Mouse (Mus musculus): ENCODE results near the gene Tnf. TPM values are rescaled to one million over a fixed set of nuclear protein-coding genes. Genes with fewer than 3 reads are reported as not detected.

Tnf gene
- polyA plus RNA-seq, 1 experiment from 2014 or later = 0.74 TPM

- whole genome bisulfite sequencing = 88% methylated on average over 16 of the region's 16 CpGs
These were observed 42.8 kb downstream of the Tnf start for GRCm38 (mm10) chr17:35158850-35159593.

DNA sequence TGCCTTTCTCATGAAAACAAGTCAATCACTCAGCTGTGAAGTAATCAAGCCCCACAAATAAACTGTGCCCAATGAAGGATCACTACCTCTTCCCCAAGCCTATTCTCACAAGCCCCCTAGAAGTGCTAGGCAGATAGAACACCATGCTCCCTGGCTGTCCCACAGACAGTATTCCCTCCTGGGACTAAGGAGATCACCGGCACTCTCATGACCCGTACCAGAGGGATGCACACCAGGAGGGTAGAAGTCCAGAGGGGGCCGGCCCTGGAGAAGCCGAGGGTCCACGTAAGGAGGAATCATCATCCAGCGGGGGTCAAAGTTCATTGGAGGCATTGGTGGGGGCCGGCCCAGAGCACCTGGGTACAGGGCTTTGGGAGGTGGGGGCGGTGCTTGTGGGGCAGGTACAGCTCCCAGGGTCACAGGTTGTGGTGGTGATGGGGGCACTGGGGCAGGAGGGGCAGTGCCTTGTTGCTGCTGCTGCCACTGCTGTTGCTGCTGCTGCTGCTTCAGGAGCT is 44.1 kb downstream of the Tnf start:
- peaks cover 96% of the 10 kb centered on the region for H3K36me3 ChIP-seq (ENCODE audit: control insufficient read depth, insufficient read depth, low read length)
- H3K4me2 ChIP-seq (ENCODE audit: low read depth, low read length) = no peak overlapping the region
- no peak overlapping the region for H3K9ac ChIP-seq (ENCODE audit: low read depth, low read length)
- H3K4me3 ChIP-seq (ENCODE audit: low read depth, low read length) = no peak overlapping the region
- H3K4me1 ChIP-seq (ENCODE audit: control insufficient read depth, insufficient read depth, low read length) = peaks cover 7% of the 10 kb centered on the region
- DNase-seq (ENCODE audit: low spot score) (no peak), ATAC-seq (ENCODE audit: low read depth) (no peak)
- H3K9me3 ChIP-seq (ENCODE audit: control insufficient read depth, low read length) = no peaks in the 10 kb centered on the region
- no peaks in the 10 kb centered on the region for H3K27me3 ChIP-seq (replicated peaks; ENCODE audit: control insufficient read depth, insufficient read depth, low read length)
- WGBS = 90% methylated on average over 8 of the region's 8 CpGs
- H3K27ac ChIP-seq (replicated peaks; ENCODE audit: low read depth, low read length) = no peak overlapping the region

More at GRCm38 (mm10) chr17:35158850-35159593, 42.8 kb downstream of the Tnf start:
- H3K4me3 ChIP-seq (ENCODE audit: low read depth, low read length) = no peak overlapping the region
- H3K9me3 ChIP-seq (ENCODE audit: control insufficient read depth, low read length) = no peaks in the 10 kb centered on the region
- ATAC-seq (ENCODE audit: low read depth) = no peak
- H3K4me2 ChIP-seq (ENCODE audit: low read depth, low read length) = no peak overlapping the region
- no peak for DNase-seq (ENCODE audit: low spot score)
- H3K27me3 ChIP-seq (replicated peaks; ENCODE audit: control insufficient read depth, insufficient read depth, low read length) = no peaks in the 10 kb centered on the region
- peaks cover 83% of the 10 kb centered on the region for H3K36me3 ChIP-seq (ENCODE audit: control insufficient read depth, insufficient read depth, low read length)
- no peak overlapping the region for H3K27ac ChIP-seq (replicated peaks; ENCODE audit: low read depth, low read length)
- H3K4me1 ChIP-seq (ENCODE audit: control insufficient read depth, insufficient read depth, low read length) = peaks cover 12% of the 10 kb centered on the region
- H3K9ac ChIP-seq (ENCODE audit: low read depth, low read length) = no peak overlapping the region

- Histone ChIP-seq H3K27me3 (replicated peaks; ENCODE audit: control insufficient read depth, insufficient read depth, low read length) (no peaks in the 10 kb centered on the region), H3K9me3 (ENCODE audit: control insufficient read depth, low read length) (no peaks in the 10 kb centered on the region), H3K27ac (replicated peaks; ENCODE audit: low read depth, low read length) (no peak overlapping the region), H3K4me2 (ENCODE audit: low read depth, low read length) (no peak overlapping the region), H3K9ac (ENCODE audit: low read depth, low read length) (no peak overlapping the region), H3K4me3 (ENCODE audit: low read depth, low read length) (no peak overlapping the region), H3K36me3 (ENCODE audit: control insufficient read depth, insufficient read depth, low read length) (peaks cover 100% of the 10 kb centered on the region), H3K4me1 (ENCODE audit: control insufficient read depth, insufficient read depth, low read length) (peaks cover 3% of the 10 kb centered on the region; the same call in 1 of the 2 replicates)
- no peak for DNase-seq (ENCODE audit: low spot score)
- no peak for ATAC-seq (ENCODE audit: low read depth)
- WGBS = 89% methylated on average over 8 of the region's 8 CpGs
These were observed 44.6 kb downstream of the Tnf start for GRCm38 (mm10) chr17:35157254-35157653.

- Histone ChIP-seq H3K4me3 (ENCODE audit: low read depth, low read length) (no peak overlapping the region), H3K4me2 (ENCODE audit: low read depth, low read length) (no peak overlapping the region), H3K4me1 (ENCODE audit: control insufficient read depth, insufficient read depth, low read length) (no peaks in the 10 kb centered on the region), H3K27ac (replicated peaks; ENCODE audit: low read depth, low read length) (no peak overlapping the region), H3K9ac (ENCODE audit: low read depth, low read length) (no peak overlapping the region), H3K9me3 (ENCODE audit: control insufficient read depth, low read length) (no peaks in the 10 kb centered on the region), H3K27me3 (replicated peaks; ENCODE audit: control insufficient read depth, insufficient read depth, low read length) (no peaks in the 10 kb centered on the region), H3K36me3 (ENCODE audit: control insufficient read depth, insufficient read depth, low read length) (peaks cover 100% of the 10 kb centered on the region)
- DNase-seq (ENCODE audit: low spot score) (no peak), ATAC-seq (ENCODE audit: low read depth) (no peak)
- WGBS = 90% methylated on average over 33 of the region's 33 CpGs
These were observed 45.2 kb downstream of the Tnf start for GRCm38 (mm10) chr17:35156461-35157200.

DNA sequence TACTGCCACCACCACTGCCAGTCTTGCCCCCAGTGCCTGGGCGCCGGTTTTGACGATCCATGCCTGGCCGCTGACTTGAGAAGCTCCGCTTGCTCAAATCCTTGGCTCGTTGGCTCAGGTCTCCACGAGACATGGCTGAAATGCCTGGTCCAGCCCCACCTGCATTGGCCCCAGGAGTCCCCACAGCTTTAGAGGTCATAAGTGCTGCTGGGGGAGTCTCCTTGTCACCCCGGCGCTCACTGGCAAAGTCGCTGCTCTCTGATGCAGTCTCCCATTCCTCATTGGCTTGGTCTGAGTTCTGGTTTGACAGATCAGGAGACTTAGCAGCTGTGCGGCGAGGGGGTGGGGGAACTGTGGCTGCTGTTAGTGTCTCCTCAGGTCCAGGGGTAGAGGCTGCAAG is 46.4 kb downstream of the Tnf start:
- peaks cover 98% of the 10 kb centered on the region for H3K36me3 ChIP-seq (ENCODE audit: control insufficient read depth, insufficient read depth, low read length)
- H3K27me3 ChIP-seq (replicated peaks; ENCODE audit: control insufficient read depth, insufficient read depth, low read length) = no peaks in the 10 kb centered on the region
- H3K4me1 ChIP-seq (ENCODE audit: control insufficient read depth, insufficient read depth, low read length) = no peaks in the 10 kb centered on the region
- H3K27ac ChIP-seq (replicated peaks; ENCODE audit: low read depth, low read length) = peak overlapping the region; percentile 5; the same call in 1 of the 2 replicates
- DNase-seq (ENCODE audit: low spot score) = no peak
- no peaks in the 10 kb centered on the region for H3K9me3 ChIP-seq (ENCODE audit: control insufficient read depth, low read length)
- 92% methylated on average over 12 of the region's 12 CpGs for WGBS
- H3K4me3 ChIP-seq (ENCODE audit: low read depth, low read length) = no peak overlapping the region
- no peak overlapping the region for H3K4me2 ChIP-seq (ENCODE audit: low read depth, low read length)
- peak overlapping the region; percentile 46; the same call in 1 of the 2 replicates for H3K9ac ChIP-seq (ENCODE audit: low read depth, low read length)
- no peak for ATAC-seq (ENCODE audit: low read depth)

DNA sequence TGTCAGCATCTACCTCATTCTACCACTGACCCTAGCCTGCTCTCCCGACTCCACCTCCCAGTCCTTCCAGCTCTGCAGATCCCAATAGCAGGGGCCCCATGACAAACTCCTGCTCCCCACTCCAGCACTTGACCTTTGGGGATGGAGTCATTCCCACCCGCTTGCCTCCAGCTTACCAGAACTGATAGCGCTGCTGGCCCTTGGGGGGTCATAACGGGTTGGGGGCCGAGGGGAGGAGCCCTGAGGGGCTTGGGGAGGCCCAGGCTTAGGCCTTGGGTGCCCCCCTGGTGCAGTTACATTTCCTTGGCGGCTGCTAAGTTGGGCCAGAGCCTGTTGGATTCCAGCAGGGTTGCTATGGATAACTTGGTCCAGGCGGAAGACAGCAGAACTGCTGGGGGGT is 47.2 kb downstream of the Tnf start:
- Histone ChIP-seq H3K4me3 (ENCODE audit: low read depth, low read length) (no peak overlapping the region), H3K36me3 (ENCODE audit: control insufficient read depth, insufficient read depth, low read length) (peaks cover 98% of the 10 kb centered on the region), H3K4me1 (ENCODE audit: control insufficient read depth, insufficient read depth, low read length) (no peaks in the 10 kb centered on the region), H3K9me3 (ENCODE audit: control insufficient read depth, low read length) (no peaks in the 10 kb centered on the region), H3K9ac (ENCODE audit: low read depth, low read length) (no peak overlapping the region), H3K4me2 (ENCODE audit: low read depth, low read length) (no peak overlapping the region), H3K27me3 (replicated peaks; ENCODE audit: control insufficient read depth, insufficient read depth, low read length) (no peaks in the 10 kb centered on the region), H3K27ac (replicated peaks; ENCODE audit: low read depth, low read length) (0 out of 2 replicates have a peak overlapping the region, but pooled peaks have one; percentile 30)
- ATAC-seq (ENCODE audit: low read depth) (0 out of 2 replicates have a peak, but pooled peaks have one; percentile 3), DNase-seq (ENCODE audit: low spot score) (no peak)
- WGBS = 89% methylated on average over 7 of the region's 7 CpGs

DNA sequence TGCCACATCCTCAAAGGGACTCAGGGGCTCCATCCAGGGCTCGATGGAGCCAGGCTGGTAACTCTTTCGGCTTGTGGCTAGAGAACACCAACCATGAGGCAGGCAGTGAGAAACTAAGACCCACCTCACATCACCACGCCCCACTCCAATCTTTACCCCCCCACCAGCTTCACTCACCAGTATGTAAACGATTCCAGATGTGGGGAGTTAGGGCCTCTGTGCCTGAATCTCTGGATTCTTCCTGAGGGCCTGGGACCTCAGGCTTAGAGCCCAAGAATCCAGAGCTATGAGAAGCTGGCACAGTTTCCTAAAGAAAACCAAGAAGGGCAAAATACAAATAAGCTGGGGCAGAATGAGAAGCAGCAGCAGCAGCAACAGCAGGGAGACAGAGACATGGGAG is 47.9 kb downstream of the Tnf start:
- Histone ChIP-seq H3K9me3 (ENCODE audit: control insufficient read depth, low read length) (no peaks in the 10 kb centered on the region), H3K4me2 (ENCODE audit: low read depth, low read length) (no peak overlapping the region), H3K4me1 (ENCODE audit: control insufficient read depth, insufficient read depth, low read length) (no peaks in the 10 kb centered on the region), H3K27me3 (replicated peaks; ENCODE audit: control insufficient read depth, insufficient read depth, low read length) (no peaks in the 10 kb centered on the region), H3K27ac (replicated peaks; ENCODE audit: low read depth, low read length) (0 out of 2 replicates have a peak overlapping the region, but pooled peaks have one; percentile 30), H3K9ac (ENCODE audit: low read depth, low read length) (no peak overlapping the region), H3K36me3 (ENCODE audit: control insufficient read depth, insufficient read depth, low read length) (peaks cover 98% of the 10 kb centered on the region), H3K4me3 (ENCODE audit: low read depth, low read length) (no peak overlapping the region)
- ATAC-seq (ENCODE audit: low read depth) (0 out of 2 replicates have a peak, but pooled peaks have one; percentile 13), DNase-seq (ENCODE audit: low spot score) (peak; percentile 56)
- WGBS = 60% methylated on average over 3 of the region's 4 CpGs

GRCm38 (mm10) chr17:35153077-35153476 is 48.7 kb downstream of the Tnf start:
- ATAC-seq (ENCODE audit: low read depth) (no peak), DNase-seq (ENCODE audit: low spot score) (no peak)
- 87% methylated on average over 9 of the region's 9 CpGs for WGBS
- Histone ChIP-seq H3K4me1 (ENCODE audit: control insufficient read depth, insufficient read depth, low read length) (no peaks in the 10 kb centered on the region), H3K4me2 (ENCODE audit: low read depth, low read length) (no peak overlapping the region), H3K9me3 (ENCODE audit: control insufficient read depth, low read length) (no peaks in the 10 kb centered on the region), H3K9ac (ENCODE audit: low read depth, low read length) (no peak overlapping the region), H3K27ac (replicated peaks; ENCODE audit: low read depth, low read length) (no peak overlapping the region), H3K27me3 (replicated peaks; ENCODE audit: control insufficient read depth, insufficient read depth, low read length) (no peaks in the 10 kb centered on the region), H3K4me3 (ENCODE audit: low read depth, low read length) (no peak overlapping the region), H3K36me3 (ENCODE audit: control insufficient read depth, insufficient read depth, low read length) (peaks cover 98% of the 10 kb centered on the region)
